Mouse (Mus musculus): ENCODE measurements around the gene Maml2.

GRCm38 (mm10) chr9:13577150-13577549 lies 279.4 kb downstream of the Maml2 start:
- TF ChIP-seq CTCF (IDR thresholded peaks at IDR 0.05; ENCODE audit: low read depth) (no peak), EP300 (IDR thresholded peaks at IDR 0.05; ENCODE audit: low read depth) (no peak)
